Mouse (Mus musculus) B cell, adult 2 months (primary cell): ENCODE results near the gene Foxp4.

Experiments
- DNase-seq, 2 experiments: peaks; one replicate each; pipeline ENCODE4 v3.0.0; 2022

Foxp4 gene

GRCm38 (mm10) chr17:47850639-47851314, 73.7 kb downstream of the Foxp4 start:
- DNase-seq = no peak

DNA sequence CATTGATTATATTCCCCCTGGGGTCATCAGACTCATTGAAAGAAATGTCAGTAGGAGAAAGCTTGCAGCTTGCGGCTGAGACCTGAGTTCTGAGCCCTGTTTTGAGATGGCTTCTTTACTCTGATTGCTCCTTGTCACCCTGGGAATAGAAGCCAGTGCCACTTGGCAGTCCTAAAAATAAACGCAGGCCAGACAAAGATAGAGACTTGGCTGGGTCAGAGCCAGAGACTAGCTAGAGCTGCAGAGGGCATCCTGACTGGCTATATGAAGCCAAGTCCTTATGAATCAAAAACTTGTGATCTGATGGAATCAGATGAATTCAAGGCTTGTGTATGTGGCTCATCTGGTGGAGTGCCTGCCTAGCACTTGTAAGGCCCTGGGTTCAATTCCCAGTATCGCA, 74.4 kb downstream of the Foxp4 start:
- no peak for DNase-seq

DNA sequence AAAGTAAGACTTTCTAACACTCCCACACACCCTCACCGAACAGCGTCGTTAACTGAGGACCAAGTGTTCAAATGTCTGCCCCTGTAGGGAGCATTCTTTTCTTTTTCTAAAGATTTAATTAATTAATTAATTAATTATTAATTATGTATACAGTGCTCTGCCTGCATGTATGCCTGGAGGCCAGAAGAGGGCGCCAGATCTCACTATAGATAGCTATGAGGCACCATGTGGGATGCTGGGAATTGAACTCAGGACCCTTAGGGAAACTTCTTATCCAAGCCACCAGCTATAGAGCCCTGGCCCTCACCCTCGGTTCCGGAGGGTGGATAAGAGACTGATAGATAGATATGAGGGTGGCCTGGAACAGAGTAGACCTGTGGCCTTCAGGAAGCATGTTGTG, 76.5 kb downstream of the Foxp4 start:
- DNase-seq = no peak

- no peak for DNase-seq
These were observed 78.8 kb downstream of the Foxp4 start for GRCm38 (mm10) chr17:47845609-47846008.

DNA sequence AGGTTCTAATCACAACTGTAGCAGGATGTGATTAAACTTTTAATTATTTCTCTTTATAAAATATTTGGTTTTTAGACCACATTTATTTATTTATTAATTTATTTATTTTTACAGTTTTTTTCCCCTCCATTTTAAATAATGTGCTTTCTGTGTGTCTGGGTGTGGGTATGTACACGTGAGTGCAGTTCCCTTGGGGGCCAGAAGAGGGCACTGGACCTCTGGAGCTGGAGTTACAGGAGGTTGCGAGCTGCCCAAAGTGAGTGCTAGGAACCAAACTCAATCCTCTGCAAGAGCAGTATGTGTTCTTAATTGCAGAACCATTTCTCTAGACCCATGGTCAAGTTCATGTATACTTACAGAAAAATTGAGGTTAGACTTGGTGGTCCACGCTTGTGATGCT, 81.0 kb downstream of the Foxp4 start:
- DNase-seq = no peak

DNA sequence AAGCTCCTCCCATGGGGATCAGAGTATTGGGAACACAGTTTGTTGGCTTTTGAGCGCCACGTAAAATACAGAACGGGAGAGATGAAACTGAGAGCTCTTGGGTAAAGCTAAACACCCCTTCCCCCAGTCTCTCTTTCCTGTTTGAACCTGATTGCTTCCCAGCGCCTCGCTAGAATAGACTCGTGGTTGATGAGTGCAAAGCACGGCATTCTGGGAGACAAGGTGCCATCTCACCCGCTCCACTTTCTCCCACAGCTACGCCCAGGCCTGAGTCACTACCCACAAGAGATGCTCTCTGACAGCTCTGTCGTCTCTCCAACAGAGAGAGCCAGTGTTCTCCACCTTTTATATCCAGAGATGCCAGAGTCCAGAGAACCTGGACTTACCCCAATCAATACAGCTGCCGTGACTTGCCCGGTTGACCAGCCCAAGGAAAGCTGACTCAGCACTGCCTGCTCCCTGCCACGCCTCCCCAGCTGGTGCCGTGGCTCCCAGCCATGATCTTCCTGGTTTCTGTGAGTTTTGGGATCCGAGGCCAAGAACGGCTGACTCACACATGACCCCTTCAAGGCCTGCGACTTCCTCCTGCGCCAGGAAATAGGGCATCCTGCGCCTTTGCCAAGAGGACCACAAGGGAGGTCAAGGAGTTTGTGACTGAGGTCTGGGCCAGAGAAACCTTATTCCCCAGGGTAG, 82.4 kb downstream of the Foxp4 start:
- DNase-seq = no peak

GRCm38 (mm10) chr17:47841521-47841920, 82.9 kb downstream of the Foxp4 start:
- DNase-seq = no peak

DNA sequence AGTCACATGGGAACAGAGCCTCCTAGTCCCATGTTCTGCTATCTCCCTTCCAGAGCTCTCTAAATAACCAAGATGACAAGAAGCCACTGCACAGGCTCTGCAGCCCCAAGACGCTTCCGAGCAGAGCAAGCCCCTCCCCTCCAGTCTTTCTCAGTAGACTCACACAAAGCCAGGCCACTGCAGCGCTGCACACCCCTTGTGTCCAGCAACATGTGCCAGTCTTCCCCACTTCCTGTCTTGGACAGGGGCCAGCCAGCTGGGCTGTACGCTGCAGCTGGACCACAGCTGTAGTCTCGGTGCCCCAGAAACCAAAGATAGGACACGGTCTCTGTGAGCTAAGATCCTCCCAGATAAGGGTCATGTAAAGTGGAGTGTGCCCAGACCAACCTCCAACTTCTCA, 86.6 kb downstream of the Foxp4 start:
- DNase-seq = no peak

DNA sequence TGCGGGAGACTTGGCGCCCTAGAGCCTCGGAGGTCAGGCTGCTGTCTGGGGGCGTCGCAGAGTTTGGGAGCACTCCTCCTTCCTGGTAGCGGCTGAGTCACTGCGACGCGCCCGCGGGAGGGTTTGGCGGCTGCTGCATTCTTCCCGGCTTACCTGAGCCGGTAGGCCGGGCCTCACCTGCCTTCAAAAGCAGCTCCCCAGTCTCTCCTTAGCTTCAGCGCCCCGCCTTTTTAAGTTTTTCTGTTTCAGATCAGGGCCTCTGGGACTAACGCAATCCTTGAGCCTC, 90.0 kb downstream of the Foxp4 start, which contains the start of gene Mdfi:
Gene Mdfi, minus strand, starts transcription at position 210 of the 286 bp plus-strand sequence.
- no peak for DNase-seq

GRCm38 (mm10) chr17:47833628-47834481, 90.6 kb downstream of the Foxp4 start:
- DNase-seq = no peak

GRCm38 (mm10) chr17:47833029-47833627, 91.3 kb downstream of the Foxp4 start:
- DNase-seq = no peak

GRCm38 (mm10) chr17:47832501-47833028, 91.9 kb downstream of the Foxp4 start:
- DNase-seq = no peak

DNA sequence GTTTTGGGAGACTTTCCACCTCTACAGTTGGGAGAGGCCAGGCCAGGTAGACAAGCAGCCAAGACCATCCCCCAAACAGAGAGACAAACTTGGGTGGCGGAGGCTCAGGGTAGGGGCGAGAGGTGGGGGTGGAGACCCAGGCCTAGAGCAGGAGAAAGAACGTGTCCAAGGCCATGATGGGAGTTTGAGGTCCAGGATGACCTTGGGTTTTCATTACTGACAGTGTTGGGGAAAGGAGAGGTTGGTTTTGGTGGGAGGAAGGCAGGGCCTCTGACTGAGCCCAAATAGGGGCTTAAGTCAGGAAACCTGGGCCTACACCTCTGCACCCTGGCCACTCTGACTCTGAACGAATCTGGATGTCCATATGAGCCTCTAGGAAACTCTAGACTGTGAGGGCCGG, 92.7 kb downstream of the Foxp4 start:
- DNase-seq = no peak

DNA sequence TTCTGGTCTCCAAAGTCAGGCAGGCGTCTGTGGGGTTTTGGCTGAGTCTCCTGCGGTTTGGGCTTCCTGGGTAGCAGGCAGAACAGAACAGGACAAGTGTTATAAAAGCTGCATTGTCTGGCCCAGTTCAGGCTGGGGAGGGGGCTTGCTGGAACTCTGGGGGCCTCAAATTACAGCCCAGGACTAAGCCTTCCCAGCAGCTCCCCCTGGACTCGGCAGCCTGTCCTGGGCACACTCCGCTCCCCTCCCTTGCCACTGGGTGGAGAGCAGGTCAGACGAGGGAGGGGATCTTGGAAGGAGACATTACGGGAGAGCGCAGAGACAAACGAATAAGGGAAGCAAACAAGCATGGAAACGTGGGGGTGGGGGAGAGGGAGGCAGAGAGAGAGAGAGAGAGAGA, 93.3 kb downstream of the Foxp4 start:
- no peak for DNase-seq

GRCm38 (mm10) chr17:47821339-47821738, 103.1 kb downstream of the Foxp4 start:
- no peak for DNase-seq

GRCm38 (mm10) chr17:47818038-47818725, 106.3 kb downstream of the Foxp4 start:
- DNase-seq = no peak
